Mouse (Mus musculus): ENCODE results near the gene Apoc2.

DNA sequence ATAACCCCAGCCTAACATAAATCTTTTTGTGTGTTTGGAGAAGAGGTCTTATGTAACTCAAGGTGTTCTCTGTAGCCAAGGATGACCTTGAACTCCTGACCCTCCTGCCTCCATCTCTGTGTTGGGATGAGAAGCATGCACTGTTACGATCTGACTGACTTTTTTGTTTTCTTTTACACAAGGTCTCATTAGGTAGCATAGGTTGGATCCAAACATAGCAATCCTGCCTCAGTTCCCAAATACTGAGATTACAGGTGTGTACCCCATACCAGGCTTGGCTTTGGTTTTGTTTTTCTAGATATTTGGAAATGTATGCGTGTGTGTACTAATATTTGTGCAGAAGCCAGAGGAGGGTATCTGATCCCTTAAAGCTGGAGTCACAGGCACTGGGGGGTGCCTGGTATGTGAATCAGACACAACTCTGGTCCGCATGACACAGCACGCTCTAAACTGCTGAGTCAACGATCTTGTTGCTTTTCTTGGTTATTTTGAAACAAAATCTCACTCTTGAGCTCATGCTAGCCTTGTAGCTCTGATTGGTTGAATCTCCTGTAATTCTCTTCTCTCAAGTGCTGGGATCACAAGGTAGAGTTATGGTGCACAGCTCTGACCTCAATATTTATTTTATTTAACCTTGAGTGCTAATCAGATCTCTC is 40.7 kb upstream of the Apoc2 start:
- no peak for TF ChIP-seq POLR2A (IDR thresholded peaks at IDR 0.05; ENCODE audit: insufficient read depth, low read length)
- TF ChIP-seq CTCF (IDR thresholded peaks at IDR 0.05; ENCODE audit: low read depth, low read length), result no peak
- TF ChIP-seq EP300 (IDR thresholded peaks at IDR 0.05; ENCODE audit: insufficient read depth, low read depth, low read length), result no peak

Data from ES-Bruce4 (cell line).